In the genomic region with DNA sequence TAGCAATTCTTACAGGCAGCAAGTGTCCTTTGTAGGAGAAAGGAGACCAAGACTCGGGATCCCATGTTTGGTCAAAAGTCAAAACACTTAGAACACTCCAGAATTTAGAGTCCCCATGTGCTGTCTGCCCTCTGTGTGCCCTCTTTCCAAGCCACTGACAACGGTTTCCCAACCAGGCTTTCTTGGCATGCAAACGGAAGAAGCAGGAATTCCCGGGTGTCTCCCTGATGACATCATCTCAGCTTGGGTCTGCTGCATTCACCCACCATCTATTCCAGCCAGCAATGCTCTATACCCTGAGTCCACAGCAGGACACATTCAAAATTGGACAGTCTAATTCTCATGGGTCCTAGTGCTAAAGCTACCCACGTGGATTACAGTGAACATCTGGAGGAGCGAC, we compare ENCODE assay signal across 10 mouse cellular contexts. TPM values are rescaled to one million over a fixed set of nuclear protein-coding genes. Genes with fewer than 3 reads are reported as not detected.
A peak's percentile ranks its signal among the peaks of the same experiment; 100 is the strongest.
DNase-seq lines count a peak whose midpoint lies in the region; ATAC-seq and TF ChIP-seq lines count a peak whose summit lies in the region.
"Had no signal": no experiment of that assay in that cellular context is flagged by ENCODE, and none has a peak within 500 bp of the region (broad histone marks: within the 10 kb centered on the region; RNA-seq: fewer than 3 reads in every experiment).

No protein-coding gene starts in this region.

- 54% methylated on average over 6 of the region's 6 CpGs for WGBS in forebrain, embryonic 16.5 days
- 71% methylated on average over 6 of the region's 6 CpGs for WGBS in forebrain, embryonic 11.5 days
- WGBS in lung, embryonic 14.5 days: 27% methylated on average over 6 of the region's 6 CpGs
- 26% methylated on average over 6 of the region's 6 CpGs for WGBS in heart, embryonic 16.5 days
- 69% methylated on average over 6 of the region's 6 CpGs for WGBS in midbrain, postnatal 0 days

- no peaks in the 10 kb centered on the region for H3K36me3 ChIP-seq in forebrain, embryonic 16.5 days (ENCODE audit: control insufficient read depth, insufficient read depth)
- no peaks in the 10 kb centered on the region for H3K36me3 ChIP-seq in forebrain, embryonic 11.5 days (ENCODE audit: control insufficient read depth, insufficient read depth, low read length)
- H3K36me3 ChIP-seq in lung, embryonic 14.5 days (ENCODE audit: insufficient read depth): peaks cover 53% of the 10 kb centered on the region
- peaks cover 30% of the 10 kb centered on the region for H3K36me3 ChIP-seq in heart, embryonic 16.5 days (ENCODE audit: control insufficient read depth, insufficient read depth)
- no peaks in the 10 kb centered on the region for H3K36me3 ChIP-seq in midbrain, postnatal 0 days (ENCODE audit: insufficient read depth, low read length)

- no peak for TF ChIP-seq CTCF in lung, embryonic 14.5 days (IDR thresholded peaks at IDR 0.05; ENCODE audit: low read depth)
- no peak for TF ChIP-seq CTCF in midbrain, postnatal 0 days (IDR thresholded peaks at IDR 0.05)

- H3K4me2 ChIP-seq in forebrain, embryonic 16.5 days (ENCODE audit: low read length): no peak overlapping the region
- no peak overlapping the region for H3K4me2 ChIP-seq in forebrain, embryonic 11.5 days (ENCODE audit: low read depth, low read length, severe bottlenecking)
- H3K4me2 ChIP-seq in lung, embryonic 14.5 days: peak overlapping the region; percentile 48; the same call in 1 of the 2 replicates
- H3K4me2 ChIP-seq in heart, embryonic 16.5 days (ENCODE audit: low read depth, low read length): no peak overlapping the region
- H3K4me2 ChIP-seq in midbrain, postnatal 0 days (ENCODE audit: low read depth, low read length, poor library complexity, severe bottlenecking): no peak overlapping the region

- H3K9me3 ChIP-seq in forebrain, embryonic 16.5 days (ENCODE audit: control insufficient read depth, low read length): no peaks in the 10 kb centered on the region
- H3K9me3 ChIP-seq in forebrain, embryonic 11.5 days (ENCODE audit: control insufficient read depth, low read length): no peaks in the 10 kb centered on the region
- no peaks in the 10 kb centered on the region for H3K9me3 ChIP-seq in lung, embryonic 14.5 days (ENCODE audit: low read depth, low read length)
- no peaks in the 10 kb centered on the region for H3K9me3 ChIP-seq in heart, embryonic 16.5 days (replicated peaks; ENCODE audit: control insufficient read depth, low read length)
- H3K9me3 ChIP-seq in midbrain, postnatal 0 days (ENCODE audit: low read length): no peaks in the 10 kb centered on the region

- no peak overlapping the region for H3K4me3 ChIP-seq in forebrain, embryonic 16.5 days (replicated peaks; ENCODE audit: low read length)
- no peak overlapping the region for H3K4me3 ChIP-seq in forebrain, embryonic 11.5 days (ENCODE audit: low read depth, low read length)
- H3K4me3 ChIP-seq in lung, embryonic 14.5 days (ENCODE audit: low read depth, low read length): no peak overlapping the region
- H3K4me3 ChIP-seq in heart, embryonic 16.5 days (ENCODE audit: low read length): no peak overlapping the region
- H3K4me3 ChIP-seq in midbrain, postnatal 0 days (ENCODE audit: low read depth, low read length): no peak overlapping the region

- no peak overlapping the region for H3K9ac ChIP-seq in forebrain, embryonic 16.5 days (replicated peaks; ENCODE audit: low read depth, low read length)
- no peak overlapping the region for H3K9ac ChIP-seq in forebrain, embryonic 11.5 days (ENCODE audit: low read length)
- no peak overlapping the region for H3K9ac ChIP-seq in lung, embryonic 14.5 days
- peak overlapping the region; percentile 46 for H3K9ac ChIP-seq in heart, embryonic 16.5 days (ENCODE audit: low read length)
- H3K9ac ChIP-seq in midbrain, postnatal 0 days (replicated peaks; ENCODE audit: low read length, poor library complexity, severe bottlenecking): no peak overlapping the region

- no peak for DNase-seq in forebrain, embryonic 11.5 days (ENCODE audit: low spot score)
- DNase-seq in lung, embryonic 14.5 days: peak; percentile 58
- no peak for DNase-seq in lung, postnatal 14 days
- no peak for DNase-seq in midbrain, postnatal 0 days (ENCODE audit: low spot score)
- DNase-seq in urinary bladder, adult 2 months (ENCODE audit: low spot score): no peak
- DNase-seq in ovary, postnatal 36 days (ENCODE audit: low spot score): no peak
- DNase-seq: gastrocnemius, postnatal 36 days had no signal

- H3K27ac ChIP-seq in forebrain, embryonic 16.5 days (ENCODE audit: low read length): peak overlapping the region; percentile 85
- no peak overlapping the region for H3K27ac ChIP-seq in forebrain, embryonic 11.5 days (ENCODE audit: low read depth, low read length)
- H3K27ac ChIP-seq in lung, embryonic 14.5 days (ENCODE audit: low read depth): peak overlapping the region; percentile 99
- peak overlapping the region; percentile 97 for H3K27ac ChIP-seq in heart, embryonic 16.5 days (ENCODE audit: low read length)
- peak overlapping the region; percentile 81 for H3K27ac ChIP-seq in midbrain, postnatal 0 days (ENCODE audit: low read depth, low read length)

- ATAC-seq in forebrain, embryonic 16.5 days: no peak
- no peak for ATAC-seq in forebrain, embryonic 11.5 days (replicated peaks; ENCODE audit: low FRiP score)
- ATAC-seq in lung, embryonic 14.5 days (ENCODE audit: insufficient read depth): no peak
- no peak for ATAC-seq in heart, embryonic 16.5 days (replicated peaks; ENCODE audit: extremely low read depth, insufficient read depth, low FRiP score)
- ATAC-seq in midbrain, postnatal 0 days (ENCODE audit: low FRiP score): no peak
- ATAC-seq: activated CD4-positive, CD25-positive, alpha-beta regulatory T cell, adult 4 months had no signal

- H3K4me1 ChIP-seq in forebrain, embryonic 16.5 days (replicated peaks; ENCODE audit: control insufficient read depth, insufficient read depth, low read length): peaks cover 37% of the 10 kb centered on the region
- H3K4me1 ChIP-seq in forebrain, embryonic 11.5 days (replicated peaks; ENCODE audit: control insufficient read depth, insufficient read depth, low read length): peaks cover 16% of the 10 kb centered on the region
- peaks cover 39% of the 10 kb centered on the region for H3K4me1 ChIP-seq in lung, embryonic 14.5 days (ENCODE audit: insufficient read depth)
- peaks cover 90% of the 10 kb centered on the region for H3K4me1 ChIP-seq in heart, embryonic 16.5 days (ENCODE audit: control insufficient read depth, insufficient read depth, low read length)
- peaks cover 17% of the 10 kb centered on the region for H3K4me1 ChIP-seq in midbrain, postnatal 0 days (ENCODE audit: insufficient read depth, low read length)

- H3K27me3 ChIP-seq in forebrain, embryonic 16.5 days (replicated peaks; ENCODE audit: control insufficient read depth, insufficient read depth, low read length): no peaks in the 10 kb centered on the region
- no peaks in the 10 kb centered on the region for H3K27me3 ChIP-seq in forebrain, embryonic 11.5 days (ENCODE audit: control insufficient read depth, insufficient read depth, low read length)
- H3K27me3 ChIP-seq in lung, embryonic 14.5 days (ENCODE audit: insufficient read depth, low read length): no peaks in the 10 kb centered on the region
- H3K27me3 ChIP-seq in heart, embryonic 16.5 days (ENCODE audit: control insufficient read depth, insufficient read depth, low read length): no peaks in the 10 kb centered on the region
- H3K27me3 ChIP-seq in midbrain, postnatal 0 days (ENCODE audit: insufficient read depth, low read length): no peaks in the 10 kb centered on the region

RNA-seq across cellular contexts. Expression of a gene that starts 11.4 kb away (rescaled TPM):
- polyA plus RNA-seq in forebrain, embryonic 16.5 days (2015; fragmentation: Nextera tagmentation; extraction: Ambion mirVana): 40.9 and 53.0 TPM in 2 replicates
- polyA plus RNA-seq in forebrain, embryonic 11.5 days (2014; fragmentation: Nextera tagmentation; extraction: Ambion mirVana): 59.6 and 66.7 TPM in 2 replicates
- polyA plus RNA-seq in lung, embryonic 14.5 days (2014; fragmentation: Nextera tagmentation; extraction: Ambion mirVana): 406 and 411 TPM in 2 replicates
- 340 and 364 TPM in 2 replicates for polyA plus RNA-seq in heart, embryonic 16.5 days (2015; fragmentation: Nextera tagmentation; extraction: Ambion mirVana)
- 48.2 and 51.5 TPM in 2 replicates for total RNA-seq in midbrain, postnatal 0 days (2014; rRNA removed)
- polyA plus RNA-seq in midbrain, postnatal 0 days (2015; fragmentation: Nextera tagmentation; extraction: Ambion mirVana): 37.6 and 39.3 TPM in 2 replicates
- polyA plus RNA-seq in urinary bladder, adult 2 months (2012; rRNA removed): 204 and 234 TPM in 2 replicates

RNA-seq across cellular contexts. Expression of a gene that starts 56.1 kb away (rescaled TPM):
- 0.29 TPM in 1 of 2 replicates, not detected in the other for polyA plus RNA-seq in forebrain, embryonic 16.5 days (2015; fragmentation: Nextera tagmentation; extraction: Ambion mirVana)
- polyA plus RNA-seq in forebrain, embryonic 11.5 days (2014; fragmentation: Nextera tagmentation; extraction: Ambion mirVana): 0.36 TPM in 1 of 2 replicates, not detected in the other
- 1.9 and 2.4 TPM in 2 replicates for polyA plus RNA-seq in lung, embryonic 14.5 days (2014; fragmentation: Nextera tagmentation; extraction: Ambion mirVana)
- 22.6 and 25.1 TPM in 2 replicates for polyA plus RNA-seq in heart, embryonic 16.5 days (2015; fragmentation: Nextera tagmentation; extraction: Ambion mirVana)
- 0.33 and 2.2 TPM in 2 replicates for total RNA-seq in midbrain, postnatal 0 days (2014; rRNA removed)
- 0.39 and 0.52 TPM in 2 replicates for polyA plus RNA-seq in midbrain, postnatal 0 days (2015; fragmentation: Nextera tagmentation; extraction: Ambion mirVana)
- polyA plus RNA-seq in urinary bladder, adult 2 months (2012; rRNA removed): 29.0 and 33.3 TPM in 2 replicates

RNA-seq across cellular contexts. Expression of a gene that starts 59.1 kb away (rescaled TPM):
- polyA plus RNA-seq in forebrain, embryonic 16.5 days (2015; fragmentation: Nextera tagmentation; extraction: Ambion mirVana): 12.7 and 13.2 TPM in 2 replicates
- polyA plus RNA-seq in forebrain, embryonic 11.5 days (2014; fragmentation: Nextera tagmentation; extraction: Ambion mirVana): 9.4 and 10.3 TPM in 2 replicates
- polyA plus RNA-seq in lung, embryonic 14.5 days (2014; fragmentation: Nextera tagmentation; extraction: Ambion mirVana): 13.2 and 14.3 TPM in 2 replicates
- 20.0 and 24.7 TPM in 2 replicates for polyA plus RNA-seq in heart, embryonic 16.5 days (2015; fragmentation: Nextera tagmentation; extraction: Ambion mirVana)
- 19.2 and 20.9 TPM in 2 replicates for total RNA-seq in midbrain, postnatal 0 days (2014; rRNA removed)
- 17.0 and 17.2 TPM in 2 replicates for polyA plus RNA-seq in midbrain, postnatal 0 days (2015; fragmentation: Nextera tagmentation; extraction: Ambion mirVana)
- 19.5 and 25.0 TPM in 2 replicates for polyA plus RNA-seq in urinary bladder, adult 2 months (2012; rRNA removed)
